Mouse (Mus musculus) forebrain, embryonic 16.5 days (tissue): ENCODE results near the gene Rabl3. TPM values are rescaled to one million over a fixed set of nuclear protein-coding genes. Genes with fewer than 3 reads are reported as not detected.
A peak's percentile ranks its signal among the peaks of the same experiment; 100 is the strongest.

Experiments
- ATAC-seq: fragments of 200-750 bp; cut with Nextera tagmentation; 2 replicates; pipeline ENCODE4 v1.8.0; 2017; ENCODE audit warnings: mild to moderate bottlenecking, moderate library complexity
- H3K27ac ChIP-seq: fragments of 300-500 bp; sonication (generic); 2 replicates; pipeline ENCODE4 v1.5.1; 2014; ENCODE audit warnings: low read length, control low read depth
- H3K27me3 ChIP-seq: fragments of 300-500 bp; sonication (generic); replicated peaks from 2 replicates; pipeline ENCODE4 v1.6.1; 2014; ENCODE audit warnings: low read length; ENCODE audit not compliant: control insufficient read depth, insufficient read depth
- H3K36me3 ChIP-seq: fragments of 300-500 bp; sonication (generic); 2 replicates; pipeline ENCODE4 v1.6.1; 2014; ENCODE audit not compliant: control insufficient read depth, insufficient read depth
- H3K4me1 ChIP-seq: fragments of 300-500 bp; sonication (generic); replicated peaks from 2 replicates; pipeline ENCODE4 v1.6.1; 2014; ENCODE audit warnings: low read length; ENCODE audit not compliant: control insufficient read depth, insufficient read depth
- H3K4me2 ChIP-seq: fragments of 300-500 bp; sonication (generic); 2 replicates; pipeline ENCODE4 v1.6.1; 2014; ENCODE audit warnings: mild to moderate bottlenecking, low read length, control low read depth
- H3K4me3 ChIP-seq: fragments of 300-500 bp; sonication (generic); replicated peaks from 2 replicates; pipeline ENCODE4 v1.5.1; 2014; ENCODE audit warnings: mild to moderate bottlenecking, low read length, control low read depth
- H3K9ac ChIP-seq: fragments of 300-500 bp; sonication (generic); replicated peaks from 2 replicates; pipeline ENCODE4 v1.6.1; 2014; ENCODE audit warnings: low read depth, low read length, control low read depth
- H3K9me3 ChIP-seq: fragments of 300-500 bp; sonication (generic); 2 replicates; pipeline ENCODE4 v1.6.1; 2016; ENCODE audit warnings: low read length; ENCODE audit not compliant: control insufficient read depth
- WGBS: fragments of 180-500 bp; shearing (Covaris S2); extraction: QIAGEN DNeasy Blood & Tissue Kit; methylation state at CpG from one replicate; pipeline ENCODE4 v1.1.7; 2014; 5-methylcytosine and 5-hydroxymethylcytosine counted together
- polyA plus RNA-seq: library from polyadenylated mRNA; unstranded; fragments of >200 nt; fragmentation: Nextera tagmentation; extraction: Ambion mirVana; gene quantifications from 2 replicates; pipeline ENCODE4 v1.2.1, GENCODE M21; 2015

The Rabl3 gene
- polyA plus RNA-seq, 1 experiment from 2014 or later, result 16.6 TPM

- H3K4me1 ChIP-seq, result peaks cover 21% of the 10 kb centered on the region
- no peak overlapping the region for H3K9ac ChIP-seq
- H3K27me3 ChIP-seq, result no peaks in the 10 kb centered on the region
- ATAC-seq, result no peak
- no peaks in the 10 kb centered on the region for H3K36me3 ChIP-seq
- no peak overlapping the region for H3K4me3 ChIP-seq
- H3K9me3 ChIP-seq, result no peaks in the 10 kb centered on the region
- peak overlapping the region; percentile 93 for H3K27ac ChIP-seq
- no peak overlapping the region for H3K4me2 ChIP-seq
- WGBS, result 74% methylated on average over 3 of the region's 3 CpGs
These were observed 43.6 kb downstream of the Rabl3 start for GRCm38 (mm10) chr16:37583306-37583705.

- peak overlapping the region; percentile 33 for H3K4me3 ChIP-seq
- peak; percentile 22; the same call in 1 of the 2 replicates for ATAC-seq
- peak overlapping the region; percentile 60 for H3K9ac ChIP-seq
These were observed 44.1 kb downstream of the Rabl3 start for GRCm38 (mm10) chr16:37583801-37584200.

GRCm38 (mm10) chr16:37584218-37585035, 44.7 kb downstream of the Rabl3 start:
- H3K4me2 ChIP-seq, result peak overlapping the region; percentile 58

More at GRCm38 (mm10) chr16:37583801-37584200, 44.1 kb downstream of the Rabl3 start:
- H3K4me1 ChIP-seq, result peaks cover 21% of the 10 kb centered on the region
- peak overlapping the region; percentile 93 for H3K27ac ChIP-seq
- H3K27me3 ChIP-seq, result no peaks in the 10 kb centered on the region
- H3K36me3 ChIP-seq, result no peaks in the 10 kb centered on the region
- H3K4me2 ChIP-seq, result peak overlapping the region; percentile 58
- 30% methylated on average over 6 of the region's 6 CpGs for WGBS
- no peaks in the 10 kb centered on the region for H3K9me3 ChIP-seq

GRCm38 (mm10) chr16:37585129-37585563, 45.5 kb downstream of the Rabl3 start:
- H3K36me3 ChIP-seq, result no peaks in the 10 kb centered on the region
- no peak overlapping the region; the same call in 1 of the 2 replicates for H3K4me2 ChIP-seq
- peak; percentile 19 for ATAC-seq

More at GRCm38 (mm10) chr16:37584218-37585035, 44.7 kb downstream of the Rabl3 start:
- Histone ChIP-seq H3K4me3 (peak overlapping the region; percentile 33), H3K9ac (peak overlapping the region; percentile 60), H3K9me3 (no peaks in the 10 kb centered on the region), H3K4me1 (peaks cover 21% of the 10 kb centered on the region), H3K36me3 (no peaks in the 10 kb centered on the region), H3K27me3 (no peaks in the 10 kb centered on the region), H3K27ac (peak overlapping the region; percentile 93)
- WGBS, result 1% methylated on average over 25 of the region's 25 CpGs
- peak; percentile 86 for ATAC-seq

GRCm38 (mm10) chr16:37590921-37591320, 51.2 kb downstream of the Rabl3 start:
- WGBS, result 66% methylated on average over 3 of the region's 3 CpGs
- no peak overlapping the region for H3K27ac ChIP-seq
- ATAC-seq, result peak; percentile 50

More at GRCm38 (mm10) chr16:37585129-37585563, 45.5 kb downstream of the Rabl3 start:
- Histone ChIP-seq H3K27ac (peak overlapping the region; percentile 93), H3K9me3 (no peaks in the 10 kb centered on the region), H3K9ac (peak overlapping the region; percentile 60; the same call in 1 of the 2 replicates), H3K4me3 (no peak overlapping the region), H3K27me3 (no peaks in the 10 kb centered on the region), H3K4me1 (peaks cover 21% of the 10 kb centered on the region)
- WGBS, result 53% methylated on average over 8 of the region's 8 CpGs

GRCm38 (mm10) chr16:37591551-37591950, 51.9 kb downstream of the Rabl3 start:
- Histone ChIP-seq H3K27me3 (no peaks in the 10 kb centered on the region), H3K27ac (no peak overlapping the region), H3K4me1 (peaks cover 7% of the 10 kb centered on the region; the same call in 1 of the 2 replicates), H3K4me3 (no peak overlapping the region), H3K36me3 (no peaks in the 10 kb centered on the region), H3K9ac (no peak overlapping the region), H3K9me3 (no peaks in the 10 kb centered on the region), H3K4me2 (no peak overlapping the region)
- 92% methylated on average over 8 of the region's 8 CpGs for WGBS
- no peak for ATAC-seq

More at GRCm38 (mm10) chr16:37590921-37591320, 51.2 kb downstream of the Rabl3 start:
- peaks cover 7% of the 10 kb centered on the region; the same call in 1 of the 2 replicates for H3K4me1 ChIP-seq
- H3K9me3 ChIP-seq, result no peaks in the 10 kb centered on the region
- no peak overlapping the region for H3K9ac ChIP-seq
- H3K36me3 ChIP-seq, result no peaks in the 10 kb centered on the region
- no peak overlapping the region for H3K4me2 ChIP-seq
- no peaks in the 10 kb centered on the region for H3K27me3 ChIP-seq
- H3K4me3 ChIP-seq, result no peak overlapping the region

GRCm38 (mm10) chr16:37597412-37597811, 57.7 kb downstream of the Rabl3 start:
- no peak overlapping the region for H3K4me2 ChIP-seq
- no peak overlapping the region for H3K4me3 ChIP-seq
- no peak for ATAC-seq
- no peak overlapping the region for H3K27ac ChIP-seq
- H3K9me3 ChIP-seq, result no peaks in the 10 kb centered on the region
- H3K4me1 ChIP-seq, result no peaks in the 10 kb centered on the region
- H3K36me3 ChIP-seq, result no peaks in the 10 kb centered on the region
- WGBS, result 84% methylated on average over 5 of the region's 5 CpGs
- H3K27me3 ChIP-seq, result 0 out of 2 replicates have a peak, but pooled peaks cover 2% of the 10 kb centered on the region
- H3K9ac ChIP-seq, result no peak overlapping the region

GRCm38 (mm10) chr16:37598463-37598862, 58.8 kb downstream of the Rabl3 start:
- 0 out of 2 replicates have a peak, but pooled peaks cover 2% of the 10 kb centered on the region for H3K27me3 ChIP-seq
- H3K36me3 ChIP-seq, result no peaks in the 10 kb centered on the region
- WGBS, result 92% methylated on average over 7 of the region's 7 CpGs
- no peaks in the 10 kb centered on the region for H3K9me3 ChIP-seq
- H3K4me1 ChIP-seq, result no peaks in the 10 kb centered on the region
- H3K9ac ChIP-seq, result no peak overlapping the region
- no peak overlapping the region for H3K27ac ChIP-seq
- no peak overlapping the region for H3K4me3 ChIP-seq
- no peak overlapping the region for H3K4me2 ChIP-seq
- no peak for ATAC-seq

GRCm38 (mm10) chr16:37599326-37599725, 59.6 kb downstream of the Rabl3 start:
- H3K4me2 ChIP-seq, result no peak overlapping the region
- 88% methylated on average over 3 of the region's 3 CpGs for WGBS
- no peaks in the 10 kb centered on the region for H3K4me1 ChIP-seq
- no peaks in the 10 kb centered on the region for H3K36me3 ChIP-seq
- H3K9me3 ChIP-seq, result no peaks in the 10 kb centered on the region
- no peak for ATAC-seq
- no peak overlapping the region for H3K4me3 ChIP-seq
- 0 out of 2 replicates have a peak, but pooled peaks cover 2% of the 10 kb centered on the region for H3K27me3 ChIP-seq
- no peak overlapping the region for H3K27ac ChIP-seq
- H3K9ac ChIP-seq, result no peak overlapping the region
